Mouse (Mus musculus) bone marrow, adult 2 months (tissue): ENCODE measurements around the gene Srrm3.

Experiments used
- CTCF ChIP-seq: fragments of 200-500 bp; IDR thresholded peaks from 2 replicates; pipeline ENCODE4 v1.5.1; 2011; ENCODE audit warnings: low read length, control low read depth; ENCODE audit not compliant: control insufficient read depth, insufficient read depth
- POLR2A ChIP-seq: fragments of 200-500 bp; IDR thresholded peaks from 2 replicates; pipeline ENCODE4 v1.6.1; 2011; ENCODE audit warnings: low read depth, mild to moderate bottlenecking, control low read depth, low read length, borderline replicate concordance; ENCODE audit not compliant: control insufficient read depth

GRCm38 (mm10) chr5:135812991-135813390 is 6.3 kb downstream of the Srrm3 start:
- TF ChIP-seq POLR2A, result no peak
- no peak for TF ChIP-seq CTCF
